Mouse (Mus musculus): Measurements from ENCODE around the gene Tex10.

The Tex10 gene

DNA sequence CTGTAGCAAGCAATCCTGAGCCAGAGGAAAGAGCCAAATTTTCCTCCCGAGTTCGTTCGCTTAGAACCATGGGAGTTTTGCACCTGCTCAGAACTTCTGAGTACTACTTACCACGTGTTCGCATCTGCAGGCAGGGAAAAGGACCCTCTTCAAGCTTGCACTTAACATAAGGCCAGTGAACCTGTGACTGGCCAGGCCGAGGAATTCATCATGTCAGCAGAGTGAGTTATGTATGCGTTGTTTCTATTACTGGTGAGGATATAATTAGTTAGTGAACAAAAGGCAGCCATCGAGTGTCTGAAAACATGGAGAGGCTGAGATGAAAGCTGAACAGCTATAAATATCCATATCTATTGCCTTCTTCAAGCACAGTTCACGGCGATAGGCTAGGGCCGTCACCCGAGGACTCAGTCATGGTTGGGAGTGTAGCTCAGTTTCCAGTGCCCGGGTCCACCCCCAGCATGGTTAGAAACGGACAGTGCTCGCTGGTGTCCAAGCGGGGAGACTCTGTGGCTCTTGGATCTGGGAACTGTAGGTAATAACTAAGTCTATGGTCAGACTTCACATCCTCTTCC lies 70.1 kb downstream of the Tex10 start:
- no peak for DNase-seq

DNA sequence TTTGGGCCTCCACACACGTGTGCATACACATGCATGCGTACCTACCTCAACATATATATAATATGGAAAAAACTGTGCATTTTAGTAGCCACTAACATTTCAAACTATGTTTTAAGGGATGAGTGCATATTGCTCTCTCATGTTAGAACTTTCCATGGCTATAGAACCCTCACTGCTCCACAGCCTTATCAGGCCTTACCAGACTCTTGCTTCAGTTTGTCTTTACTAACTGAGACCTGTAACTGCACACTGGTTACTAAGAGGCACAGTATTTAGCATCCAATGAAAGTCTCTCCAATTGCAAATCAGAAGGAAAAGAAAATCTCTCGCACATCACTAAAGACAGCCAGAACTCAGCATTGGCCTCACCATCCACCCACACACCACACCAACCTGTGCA lies 76.3 kb downstream of the Tex10 start:
- no peak for DNase-seq

DNA sequence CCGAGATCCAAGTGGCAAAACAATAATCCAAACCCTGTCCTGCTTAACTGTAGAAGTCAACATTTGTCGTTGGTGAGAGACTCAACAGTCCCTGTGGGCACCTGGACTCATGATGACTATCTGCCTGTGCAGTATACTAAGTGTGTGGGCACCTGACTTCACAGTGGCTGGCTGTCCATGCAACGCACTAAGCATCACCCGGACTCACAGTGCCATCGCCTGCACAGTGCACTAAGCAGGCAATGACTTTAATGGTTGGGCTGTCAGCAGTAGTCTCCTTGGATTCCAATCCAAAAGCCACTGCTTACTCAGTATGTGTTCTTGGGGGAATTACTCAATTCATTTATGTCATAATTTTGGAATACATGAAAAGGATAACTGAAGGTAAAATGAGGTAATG lies 90.8 kb downstream of the Tex10 start:
- DNase-seq = no peak

DNA sequence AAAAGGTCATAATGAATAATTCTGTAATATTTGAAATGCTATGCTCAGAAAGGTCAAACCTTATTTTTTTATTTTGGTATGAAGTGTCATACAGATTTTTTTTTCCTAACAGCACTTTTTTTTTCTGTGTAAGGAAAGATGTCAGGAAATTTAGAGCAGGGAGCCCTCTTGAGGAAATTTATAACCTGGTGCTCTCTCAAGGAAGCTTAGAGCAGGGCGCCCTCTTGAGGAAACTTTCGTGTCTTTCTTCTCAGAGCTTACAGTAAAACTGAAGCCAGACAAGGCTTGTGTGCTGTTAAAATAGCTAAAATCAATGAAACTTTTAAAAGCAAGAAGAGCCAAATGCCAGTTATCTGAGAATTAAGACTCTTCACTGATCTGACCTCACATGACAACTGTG lies 92.3 kb downstream of the Tex10 start:
- DNase-seq = peak; percentile 77

All from right cerebral cortex, adult 18-20 months (tissue).